Mouse (Mus musculus) heart, adult 2 months (tissue): ENCODE measurements at regions not wholly inside any gene's neighbourhood (a gene's known extent, or its start where the extent isn't known, plus 50 kb on each side); places are given as distances from the start of the nearest gene placed in this dataset.

Source experiments
- DNase-seq, 2 experiments: peaks; one replicate each; pipeline ENCODE4 v3.0.0; 2021
- H3K27ac ChIP-seq: fragments of 200-600 bp; 2 replicates; pipeline ENCODE4 v1.8.1; 2022
- H3K27me3 ChIP-seq: fragments of 200-500 bp; 2 replicates; pipeline ENCODE4 v1.6.1; 2012; ENCODE audit warnings: mild to moderate bottlenecking, low read length, inconsistent platforms, mixed read lengths; ENCODE audit not compliant: control insufficient read depth, insufficient read depth
- H3K36me3 ChIP-seq: fragments of 200-500 bp; 2 replicates; pipeline ENCODE4 v1.6.1; 2012; ENCODE audit warnings: low read length, inconsistent platforms; ENCODE audit not compliant: control insufficient read depth, insufficient read depth
- H3K4me1 ChIP-seq: fragments of 200-500 bp; 2 replicates; pipeline ENCODE4 v1.6.1; 2011; ENCODE audit warnings: low read length; ENCODE audit not compliant: control insufficient read depth, insufficient read depth
- H3K4me3 ChIP-seq: fragments of 200-600 bp; 2 replicates; pipeline ENCODE4 v1.8.1; 2022
- H3K79me2 ChIP-seq: fragments of 200-500 bp; replicated peaks from 2 replicates; pipeline ENCODE4 v1.6.1; 2012; ENCODE audit warnings: mild to moderate bottlenecking, inconsistent platforms, low read length, moderate library complexity, mixed read lengths; ENCODE audit not compliant: control insufficient read depth, insufficient read depth
- H3K9ac ChIP-seq: fragments of 200-500 bp; 2 replicates; pipeline ENCODE4 v1.6.1; 2012; ENCODE audit warnings: low read depth, mild to moderate bottlenecking, control low read depth, inconsistent platforms, low read length, mixed read lengths
- CTCF ChIP-seq: fragments of 200-600 bp; IDR thresholded peaks from 2 replicates; pipeline ENCODE4 v1.8.1; 2022; ENCODE audit warnings: antibody characterized with exemption, mild to moderate bottlenecking, moderate library complexity
- EP300 ChIP-seq: fragments of 200-500 bp; IDR thresholded peaks from 2 replicates; pipeline ENCODE4 v1.6.1; 2011; ENCODE audit warnings: low read depth, low read length, control low read depth; ENCODE audit not compliant: insufficient read depth
- POLR2A ChIP-seq: fragments of 200-500 bp; IDR thresholded peaks from 2 replicates; pipeline ENCODE4 v1.6.1; 2011; ENCODE audit warnings: mild to moderate bottlenecking, low read depth, low read length, control low read depth; ENCODE audit not compliant: insufficient read depth
- WGBS: fragments of 180-500 bp; shearing (Covaris S2); methylation state at CpG from one replicate; pipeline ENCODE4 v1.1.7; 2018; 5-methylcytosine and 5-hydroxymethylcytosine counted together
- intact Hi-C: fragments of 180-260 bp; cut with DNase I; formaldehyde crosslinking; loops from one replicate; pipeline ENCODE4 v1.15.1; 2025

- Histone ChIP-seq H3K9ac (no peak overlapping the region), H3K79me2 (no peaks in the 10 kb centered on the region), H3K4me1 (no peaks in the 10 kb centered on the region; the same call in 1 of the 2 replicates), H3K36me3 (no peaks in the 10 kb centered on the region), H3K27ac (no peak overlapping the region), H3K27me3 (no peaks in the 10 kb centered on the region), H3K4me3 (no peak overlapping the region)
- no peak for DNase-seq
- intact Hi-C loops, result no loop called here
- 45% methylated on average over 2 of the region's 2 CpGs for WGBS
- no peak for TF ChIP-seq POLR2A
- no peak for TF ChIP-seq EP300
- no peak for TF ChIP-seq CTCF
These were observed 1163.7 kb downstream of the 4930447A16Rik start for GRCm38 (mm10) chr15:38589010-38589409.

- Histone ChIP-seq H3K79me2 (no peaks in the 10 kb centered on the region), H3K27me3 (no peaks in the 10 kb centered on the region), H3K4me3 (no peak overlapping the region), H3K36me3 (no peaks in the 10 kb centered on the region), H3K4me1 (peaks cover 5% of the 10 kb centered on the region), H3K9ac (no peak overlapping the region), H3K27ac (no peak overlapping the region)
- TF ChIP-seq CTCF, result no peak
- TF ChIP-seq EP300, result no peak
- no peak for TF ChIP-seq POLR2A
- intact Hi-C loops, result no loop called here
- no peak for DNase-seq
- 84% methylated on average over 5 of the region's 5 CpGs for WGBS
These were observed 1164.3 kb downstream of the 4930447A16Rik start for GRCm38 (mm10) chr15:38589675-38590074.

GRCm38 (mm10) chr15:38594095-38594494 lies 1168.7 kb downstream of the 4930447A16Rik start:
- peaks cover 6% of the 10 kb centered on the region for H3K4me1 ChIP-seq
- 30% methylated on average over 11 of the region's 11 CpGs for WGBS
- peaks cover 2% of the 10 kb centered on the region; the same call in 1 of the 2 replicates for H3K36me3 ChIP-seq
- H3K9ac ChIP-seq, result no peak overlapping the region
- no peaks in the 10 kb centered on the region for H3K79me2 ChIP-seq
- TF ChIP-seq POLR2A (no peak), EP300 (0 out of 2 replicates have a peak, but pooled peaks have one; percentile 42)
- H3K27me3 ChIP-seq, result no peaks in the 10 kb centered on the region
- intact Hi-C loops, result no loop called here
- H3K4me3 ChIP-seq, result no peak overlapping the region
- peak; percentile 64 to 78 for DNase-seq
- H3K27ac ChIP-seq, result no peak overlapping the region; the same call in 1 of the 2 replicates

- H3K4me3 ChIP-seq, result no peak overlapping the region
- TF ChIP-seq POLR2A (no peak), CTCF (no peak), EP300 (no peak)
- H3K79me2 ChIP-seq, result no peaks in the 10 kb centered on the region
- H3K36me3 ChIP-seq, result peaks cover 2% of the 10 kb centered on the region; the same call in 1 of the 2 replicates
- no peaks in the 10 kb centered on the region for H3K27me3 ChIP-seq
- H3K27ac ChIP-seq, result no peak overlapping the region; the same call in 1 of the 2 replicates
- H3K9ac ChIP-seq, result no peak overlapping the region
- WGBS, result 93% methylated on average over 2 of the region's 2 CpGs
- intact Hi-C loops, result no loop called here
- peaks cover 6% of the 10 kb centered on the region for H3K4me1 ChIP-seq
- DNase-seq, result no peak
These were observed 1169.4 kb downstream of the 4930447A16Rik start for GRCm38 (mm10) chr15:38594747-38595146.

- WGBS, result 48% methylated on average over 4 of the region's 4 CpGs
- intact Hi-C loops, result no loop called here
- Histone ChIP-seq H3K4me3 (no peak overlapping the region), H3K9ac (no peak overlapping the region), H3K27me3 (no peaks in the 10 kb centered on the region), H3K4me1 (peaks cover 6% of the 10 kb centered on the region), H3K79me2 (no peaks in the 10 kb centered on the region), H3K27ac (no peak overlapping the region), H3K36me3 (peaks cover 2% of the 10 kb centered on the region; the same call in 1 of the 2 replicates)
- TF ChIP-seq POLR2A, result no peak
- no peak for TF ChIP-seq EP300
- TF ChIP-seq CTCF, result no peak
- no peak for DNase-seq
These were observed 1170.5 kb downstream of the 4930447A16Rik start for GRCm38 (mm10) chr15:38595820-38596219.

- no peak for DNase-seq
- Histone ChIP-seq H3K79me2 (no peaks in the 10 kb centered on the region), H3K4me1 (peaks cover 11% of the 10 kb centered on the region), H3K27ac (peak overlapping the region; percentile 7; the same call in 1 of the 2 replicates), H3K4me3 (no peak overlapping the region), H3K9ac (no peak overlapping the region), H3K36me3 (peaks cover 2% of the 10 kb centered on the region; the same call in 1 of the 2 replicates), H3K27me3 (no peaks in the 10 kb centered on the region)
- TF ChIP-seq CTCF (no peak), POLR2A (no peak), EP300 (no peak)
- intact Hi-C loops, result no loop called here
- WGBS, result 17% methylated on average over 3 of the region's 3 CpGs
These were observed 1172.1 kb downstream of the 4930447A16Rik start for GRCm38 (mm10) chr15:38597458-38597857.
